Mouse (Mus musculus): ENCODE measurements around the gene Mblac1. TPM values are rescaled to one million over a fixed set of nuclear protein-coding genes. Genes with fewer than 3 reads are reported as not detected.

The Mblac1 gene
- total RNA-seq (2023): 0.91 to 1.6 TPM (median 1.3 TPM) in 4 replicates

DNA sequence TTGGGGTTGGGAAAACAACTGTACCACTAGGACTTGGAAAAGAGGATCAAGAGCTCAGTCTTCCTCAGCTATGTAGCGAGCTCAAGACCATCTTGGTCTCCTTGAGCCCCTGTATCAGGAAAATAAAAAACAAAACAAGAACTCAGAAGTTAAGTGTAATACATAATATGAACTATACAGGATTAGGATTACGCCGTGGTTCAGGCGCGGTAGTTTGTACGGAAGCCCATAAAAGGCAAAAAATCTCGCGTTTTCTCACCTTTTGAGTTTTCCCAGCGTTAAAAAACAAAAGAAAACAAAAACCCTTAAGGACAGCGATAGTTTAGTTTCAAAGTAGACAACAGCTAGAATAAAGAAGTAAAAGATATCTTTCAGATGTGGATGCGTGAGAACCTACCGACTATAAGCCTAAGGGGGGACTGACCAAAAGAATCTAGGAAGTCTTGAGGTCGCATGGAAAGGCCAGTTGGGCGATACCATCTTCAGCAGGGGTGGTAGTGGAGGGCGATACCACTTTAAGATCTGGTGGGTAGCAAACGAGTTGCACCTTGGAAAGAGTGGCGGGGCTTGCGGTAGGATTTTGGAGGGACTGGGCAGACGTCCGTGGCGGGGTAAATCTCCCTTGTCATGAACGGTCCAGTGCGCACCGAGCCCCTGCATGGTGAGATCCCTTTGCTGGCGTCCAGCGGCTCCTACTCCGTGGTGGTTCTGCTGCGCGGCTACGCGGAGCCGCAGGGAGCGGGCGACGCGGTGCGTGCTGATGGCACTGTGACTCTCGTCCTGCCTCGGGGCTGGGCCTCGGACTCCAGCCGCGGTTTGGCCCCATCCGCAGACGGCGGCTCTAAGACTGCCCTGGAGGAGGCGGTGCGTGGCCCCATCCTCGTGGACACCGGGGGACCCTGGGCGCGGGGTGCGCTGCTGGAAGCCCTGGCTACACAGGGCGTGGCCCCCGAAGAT lies at the start of gene Mblac1:
TSS of gene Mblac1 (plus strand) at position 544 of the 957 bp plus-strand sequence.

DNA sequence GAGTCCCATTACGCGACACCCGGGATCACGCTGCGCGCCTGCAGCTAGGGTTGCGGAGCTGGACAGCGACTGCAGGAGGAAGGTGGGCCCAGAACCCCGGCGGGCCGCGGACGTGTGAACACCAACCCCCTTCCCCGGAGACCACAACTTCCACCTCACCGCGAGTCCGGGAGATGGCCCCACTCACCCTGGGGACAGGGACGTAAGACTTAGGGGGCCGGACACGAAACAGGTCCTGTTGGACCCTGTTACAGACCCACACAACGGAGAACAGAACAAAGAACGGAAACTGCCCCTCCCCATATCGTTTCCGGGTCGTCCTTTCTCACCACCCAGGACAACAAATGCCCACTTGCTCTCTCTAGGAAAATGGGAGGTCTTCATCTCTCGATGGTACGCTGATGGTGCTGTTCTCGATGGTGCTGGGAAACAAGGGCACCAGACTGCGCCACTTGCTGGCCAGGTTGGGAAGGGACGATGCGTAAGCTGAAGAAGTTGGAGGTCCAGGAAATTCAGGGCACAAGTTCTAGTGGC lies 38.6 kb upstream of the Mblac1 start, which contains the start of gene Zfp113:
TSS of gene Zfp113 (minus strand) at position 302 of the 534 bp plus-strand sequence.

DNA sequence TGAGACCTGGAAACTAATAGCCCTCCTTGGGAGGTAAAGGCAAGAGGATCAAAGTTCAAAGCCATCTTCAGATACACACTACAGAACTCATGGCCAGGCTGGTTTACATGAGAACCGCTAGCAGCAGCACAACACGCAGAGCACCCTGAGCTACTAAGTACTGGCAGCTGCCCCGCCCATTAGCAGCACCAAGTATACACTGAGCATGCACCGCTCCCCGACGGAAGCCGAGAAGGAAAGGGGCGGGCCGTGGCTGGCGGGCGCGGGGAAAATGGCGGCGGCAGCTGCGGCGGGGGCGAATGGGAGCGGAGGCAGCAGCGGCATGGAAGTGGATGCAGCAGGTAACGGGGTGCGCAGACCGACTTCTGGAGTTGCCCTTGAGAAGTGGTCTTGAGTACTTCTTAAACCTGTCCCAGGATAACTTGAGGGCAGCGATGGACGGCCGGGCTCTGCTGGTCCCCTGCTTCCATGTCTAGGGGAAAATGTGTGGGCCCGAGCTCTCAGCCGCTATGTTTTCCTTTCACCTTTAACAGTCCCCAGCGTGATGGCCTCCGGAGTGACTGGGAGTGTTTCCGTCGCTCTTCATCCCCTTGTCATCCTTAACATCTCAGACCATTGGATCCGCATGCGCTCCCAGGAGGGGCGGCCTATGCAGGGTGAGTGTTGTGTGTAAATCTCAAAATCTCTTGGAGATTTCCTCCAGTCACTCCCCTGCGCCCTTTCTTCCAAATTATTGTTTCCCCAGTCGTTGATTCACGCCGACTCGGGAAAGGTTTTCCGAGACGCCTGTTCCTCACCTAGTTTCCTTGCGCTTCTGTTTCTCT lies 33.1 kb upstream of the Mblac1 start, which contains the start of gene Cops6:
TSS of gene Cops6 (plus strand) at position 230 of the 824 bp plus-strand sequence.

GRCm38 (mm10) chr5:138171695-138172491 lies 22.2 kb upstream of the Mblac1 start, which contains the start of the genes Ap4m1 and Mcm7:
Ap4m1 (plus strand) TSS chr5:138172002.
Mcm7 (minus strand) TSS chr5:138172422.

GRCm38 (mm10) chr5:138186950-138187638 lies 7.0 kb upstream of the Mblac1 start, which contains the start of the genes Taf6 and Cnpy4:
Taf6 (minus strand) TSS chr5:138187451.
Cnpy4 (plus strand) TSS chr5:138187485.

GRCm38 (mm10) chr5:138225700-138226099 lies 31.6 kb downstream of the Mblac1 start, which contains the start of gene Nxpe5:
Nxpe5 (plus strand) TSS chr5:138225898.

Other genes with a start within 250 kb of the Mblac1 start
- not detected in 4 replicates for gene Gjc3, start 231.2 kb upstream of the Mblac1 start, total RNA-seq (2023)
- not detected in 4 replicates for gene Azgp1, start 212.8 kb upstream of the Mblac1 start, total RNA-seq (2023)
- gene Smok3a, start 173.1 kb upstream of the Mblac1 start, total RNA-seq (2023): not detected in 4 replicates
- gene Smok3b, start 172.9 kb upstream of the Mblac1 start, total RNA-seq (2023): not detected in 4 replicates
- gene Smok3c, start 141.1 kb upstream of the Mblac1 start, total RNA-seq (2023): not detected in 4 replicates
- gene Zkscan1, start 109.2 kb upstream of the Mblac1 start, total RNA-seq (2023): 16.7 to 18.6 TPM (median 17.1 TPM) in 4 replicates
- gene Zscan21, start 77.4 kb upstream of the Mblac1 start, total RNA-seq (2023): 7.5 to 14.3 TPM (median 10.9 TPM) in 4 replicates
- 8.3 to 11.6 TPM (median 9.5 TPM) in 4 replicates for gene Zfp113, start 38.6 kb upstream of the Mblac1 start, total RNA-seq (2023)
- 48.8 to 54.2 TPM (median 50.0 TPM) in 4 replicates for gene Cops6, start 33.2 kb upstream of the Mblac1 start, total RNA-seq (2023)
- 33.4 to 38.4 TPM (median 35.6 TPM) in 4 replicates for gene Ap4m1, start 22.3 kb upstream of the Mblac1 start, total RNA-seq (2023)
- gene Mcm7, start 21.9 kb upstream of the Mblac1 start, total RNA-seq (2023): 50.1 to 67.0 TPM (median 54.9 TPM) in 4 replicates
- 27.6 to 29.1 TPM (median 28.3 TPM) in 4 replicates for gene Taf6, start 6.9 kb upstream of the Mblac1 start, total RNA-seq (2023)
- gene Cnpy4, start 6.8 kb upstream of the Mblac1 start, total RNA-seq (2023): 14.6 to 16.4 TPM (median 15.4 TPM) in 4 replicates
- gene Nxpe5, start 31.6 kb downstream of the Mblac1 start, total RNA-seq (2023): not detected in 4 replicates
- 30.0 to 42.9 TPM (median 38.4 TPM) in 4 replicates for gene Lamtor4, start 61.2 kb downstream of the Mblac1 start, total RNA-seq (2023)
- 47.3 to 60.1 TPM (median 49.0 TPM) in 4 replicates for gene BC037034, start 69.7 kb downstream of the Mblac1 start, total RNA-seq (2023)
- gene Gal3st4, start 78.5 kb downstream of the Mblac1 start, total RNA-seq (2023): not detected in 4 replicates
- not detected in 4 replicates for gene Gm43720, start 85.6 kb downstream of the Mblac1 start, total RNA-seq (2023)
- 2.0 to 3.0 TPM (median 2.0 TPM) in 4 replicates for gene Gpc2, start 85.7 kb downstream of the Mblac1 start, total RNA-seq (2023)
- 0.12 TPM in 1 of 4 replicates, not detected in the others for gene Stag3, start 85.9 kb downstream of the Mblac1 start, total RNA-seq (2023)
- 0.53 TPM in 1 of 4 replicates, not detected in the others for gene Pvrig, start 147.6 kb downstream of the Mblac1 start, total RNA-seq (2023)
- gene Zfp157, start 247.2 kb downstream of the Mblac1 start, total RNA-seq (2023): 19.0 to 21.8 TPM (median 20.3 TPM) in 4 replicates

Measured in B cell, adult 62 days (primary cell).